Mouse (Mus musculus) forebrain, embryonic 11.5 days (tissue): ENCODE data around the gene A730071L15Rik. TPM values are rescaled to one million over a fixed set of nuclear protein-coding genes. Genes with fewer than 3 reads are reported as not detected.

Source experiments
- ATAC-seq: fragments of 200-750 bp; cut with Nextera tagmentation; replicated peaks from 2 replicates; pipeline ENCODE4 v1.8.0; 2017; ENCODE audit warnings: moderate TSS enrichment; ENCODE audit not compliant: low FRiP score
- DNase-seq: peaks from one replicate; pipeline ENCODE4 v3.0.0-alpha.2; 2017; ENCODE audit warnings: low spot score
- H3K27ac ChIP-seq: fragments of 300-500 bp; sonication (generic); 2 replicates; pipeline ENCODE4 v1.5.1; 2014; ENCODE audit warnings: low read depth, low read length
- H3K27me3 ChIP-seq: fragments of 300-500 bp; sonication (generic); 2 replicates; pipeline ENCODE4 v1.6.1; 2014; ENCODE audit warnings: mild to moderate bottlenecking, low read length, mixed read lengths; ENCODE audit not compliant: control insufficient read depth, insufficient read depth
- H3K36me3 ChIP-seq: fragments of 300-500 bp; sonication (generic); 2 replicates; pipeline ENCODE4 v1.6.1; 2014; ENCODE audit warnings: mild to moderate bottlenecking, low read length, moderate library complexity, mixed read lengths; ENCODE audit not compliant: control insufficient read depth, insufficient read depth
- H3K4me1 ChIP-seq: fragments of 300-500 bp; sonication (generic); replicated peaks from 2 replicates; pipeline ENCODE4 v1.6.1; 2014; ENCODE audit warnings: low read length, mixed read lengths; ENCODE audit not compliant: control insufficient read depth, insufficient read depth
- H3K4me2 ChIP-seq: fragments of 300-500 bp; sonication (generic); 2 replicates; pipeline ENCODE4 v1.6.1; 2014; ENCODE audit warnings: low read depth, mild to moderate bottlenecking, low read length, moderate library complexity, mixed read lengths; ENCODE audit not compliant: severe bottlenecking
- H3K4me3 ChIP-seq: fragments of 300-500 bp; sonication (generic); 2 replicates; pipeline ENCODE4 v1.5.1; 2014; ENCODE audit warnings: low read depth, low read length
- H3K9ac ChIP-seq: fragments of 300-500 bp; sonication (generic); 2 replicates; pipeline ENCODE4 v1.6.1; 2014; ENCODE audit warnings: low read length
- H3K9me3 ChIP-seq: fragments of 300-500 bp; sonication (generic); 2 replicates; pipeline ENCODE4 v1.6.1; 2016; ENCODE audit warnings: low read length, mixed read lengths; ENCODE audit not compliant: control insufficient read depth
- WGBS: fragments of 180-500 bp; shearing (Covaris S2); extraction: QIAGEN DNeasy Blood & Tissue Kit; methylation state at CpG from one replicate; pipeline ENCODE4 v1.1.7; 2014; 5-methylcytosine and 5-hydroxymethylcytosine counted together
- polyA plus RNA-seq: library from polyadenylated mRNA; unstranded; fragments of >200 nt; fragmentation: Nextera tagmentation; extraction: Ambion mirVana; gene quantifications from 2 replicates; pipeline ENCODE4 v1.2.1, GENCODE M21; 2014

A730071L15Rik gene
- 0.55 and 0.72 TPM in 2 replicates for polyA plus RNA-seq

DNA sequence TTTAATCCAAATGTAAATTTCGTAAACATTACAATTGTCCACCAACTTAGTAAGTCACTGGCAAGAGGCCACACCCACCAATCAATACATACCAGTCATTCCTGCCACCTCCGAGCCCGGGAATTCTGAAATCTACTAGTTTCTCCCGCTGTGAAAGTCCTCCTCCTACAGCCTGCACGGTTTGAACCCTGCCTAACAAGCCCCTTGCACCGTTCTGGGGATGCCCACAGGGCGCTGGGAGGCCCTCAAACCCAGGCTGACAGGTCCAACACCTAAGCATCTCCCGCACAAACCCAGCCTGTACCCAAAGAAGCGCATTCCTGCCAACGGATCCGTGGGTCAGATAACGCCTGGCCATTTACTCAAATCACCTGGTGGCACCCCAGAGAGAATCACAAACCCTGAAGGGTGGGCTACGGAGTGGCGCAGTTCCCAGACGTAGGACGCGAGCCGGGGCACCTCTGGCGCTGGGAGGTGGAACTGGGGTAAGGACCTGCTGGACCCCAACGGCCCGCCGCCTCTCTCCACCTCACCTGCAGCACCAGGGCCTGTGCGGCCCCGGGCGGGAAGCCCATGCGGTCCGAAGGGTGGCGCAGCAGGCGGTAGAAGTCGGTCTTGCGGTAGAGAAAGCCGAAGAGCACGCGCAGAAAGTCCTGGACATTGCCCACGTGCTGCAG is at the start of gene A730071L15Rik:
Gene A730071L15Rik, plus strand, starts transcription at position 620 of the 677 bp plus-strand sequence.
- Histone ChIP-seq H3K9me3 (no peaks in the 10 kb centered on the region), H3K4me1 (peaks cover 2% of the 10 kb centered on the region; the same call in 1 of the 2 replicates), H3K9ac (peak within 1 kb of the TSS; percentile 92), H3K27me3 (no peaks in the 10 kb centered on the region), H3K36me3 (no peaks in the 10 kb centered on the region), H3K4me3 (peak within 1 kb of the TSS; percentile 98), H3K4me2 (peak within 1 kb of the TSS; percentile 74), H3K27ac (peak within 1 kb of the TSS; percentile 77)
- DNase-seq (no peak), ATAC-seq (peak; percentile 77)
- WGBS = 1% methylated on average over 35 of the region's 35 CpGs

- Histone ChIP-seq H3K4me2 (no peak overlapping the region), H3K27ac (no peak overlapping the region), H3K27me3 (no peaks in the 10 kb centered on the region), H3K9ac (no peak overlapping the region), H3K9me3 (no peaks in the 10 kb centered on the region), H3K4me1 (no peaks in the 10 kb centered on the region), H3K4me3 (no peak overlapping the region), H3K36me3 (peaks cover 7% of the 10 kb centered on the region)
- ATAC-seq (no peak), DNase-seq (no peak)
- 85% methylated on average over 4 of the region's 4 CpGs for WGBS
Observed at GRCm38 (mm10) chr11:6152864-6153263, 47.0 kb upstream of the A730071L15Rik start.

DNA sequence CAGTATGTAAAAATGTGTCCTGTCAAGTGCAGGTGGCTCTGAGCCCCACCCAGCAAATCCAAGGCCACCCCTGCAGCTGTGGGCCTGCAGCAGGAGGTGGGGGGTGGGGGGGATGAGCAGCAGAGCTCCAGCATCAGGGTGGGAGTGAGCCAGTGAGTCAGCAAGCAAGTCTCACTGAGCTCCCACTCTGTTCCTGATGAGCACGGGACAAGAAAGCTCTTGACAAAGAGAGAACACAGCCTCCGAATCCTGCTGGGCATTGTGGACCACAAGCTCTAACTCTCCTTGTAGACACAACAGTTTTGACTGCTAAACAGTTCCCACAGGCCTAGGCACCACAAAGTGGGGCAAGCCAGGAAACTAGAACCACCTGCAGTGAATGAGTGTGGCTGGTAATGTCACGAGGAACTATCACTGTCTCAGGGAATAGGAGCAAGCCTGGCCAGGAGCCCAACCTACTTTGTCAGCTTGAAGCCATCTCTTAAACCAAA is 45.6 kb upstream of the A730071L15Rik start:
- DNase-seq = no peak
- WGBS = 69% methylated on average over 3 of the region's 3 CpGs
- H3K27ac ChIP-seq = no peak overlapping the region

DNA sequence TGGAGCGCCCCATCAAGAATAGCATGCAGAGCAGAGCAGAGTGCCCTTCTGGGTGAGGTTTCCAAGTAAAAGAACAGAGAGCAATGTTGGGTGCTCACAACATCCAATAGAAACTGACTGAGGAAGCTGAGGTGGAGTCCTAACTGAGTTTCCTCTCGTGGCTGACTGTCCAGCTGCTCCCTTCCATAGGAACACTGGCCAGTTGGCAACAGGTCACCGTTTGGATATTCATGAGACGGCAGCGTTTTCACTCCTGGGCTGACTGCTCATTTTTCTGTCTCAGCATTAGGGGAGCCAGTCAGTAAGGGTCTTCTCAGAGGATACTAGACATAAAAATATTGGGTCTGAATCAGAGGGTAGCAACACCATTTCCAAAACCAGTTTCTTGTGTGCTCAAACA is 43.2 kb upstream of the A730071L15Rik start:
- H3K27ac ChIP-seq = no peak overlapping the region
- no peaks in the 10 kb centered on the region for H3K36me3 ChIP-seq
- 86% methylated on average over 5 of the region's 5 CpGs for WGBS
- ATAC-seq (no peak), DNase-seq (no peak)
- no peak overlapping the region for H3K9ac ChIP-seq
- H3K27me3 ChIP-seq = no peaks in the 10 kb centered on the region
- H3K9me3 ChIP-seq = no peaks in the 10 kb centered on the region
- no peak overlapping the region for H3K4me3 ChIP-seq
- H3K4me2 ChIP-seq = no peak overlapping the region
- no peaks in the 10 kb centered on the region for H3K4me1 ChIP-seq

More for the DNA sequence above, 45.6 kb upstream of the A730071L15Rik start:
- Histone ChIP-seq H3K36me3 (no peaks in the 10 kb centered on the region; the same call in 1 of the 2 replicates), H3K9ac (no peak overlapping the region), H3K4me3 (no peak overlapping the region), H3K4me1 (no peaks in the 10 kb centered on the region), H3K9me3 (no peaks in the 10 kb centered on the region), H3K27me3 (no peaks in the 10 kb centered on the region), H3K4me2 (no peak overlapping the region)
- no peak for ATAC-seq

DNA sequence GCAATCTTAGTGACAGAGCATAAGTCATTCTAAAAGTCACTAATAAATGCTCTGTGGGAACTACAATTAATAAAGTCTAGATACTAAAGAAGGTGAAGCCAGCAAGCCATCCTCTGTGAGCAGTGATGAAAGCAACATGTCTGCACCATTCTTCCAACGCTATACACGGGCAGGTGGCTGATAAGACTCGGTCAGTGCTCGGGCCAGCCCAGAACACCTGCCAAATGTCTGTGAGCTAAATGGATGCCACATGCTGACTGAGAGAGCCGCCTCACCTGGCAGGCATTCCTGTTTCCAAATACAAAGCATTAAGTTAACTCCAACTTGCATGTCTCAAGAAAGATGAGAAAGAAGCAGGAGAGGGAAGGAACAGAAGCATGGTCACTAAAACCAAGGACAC is 42.7 kb upstream of the A730071L15Rik start:
- Histone ChIP-seq H3K4me3 (no peak overlapping the region), H3K4me1 (no peaks in the 10 kb centered on the region), H3K36me3 (no peaks in the 10 kb centered on the region), H3K27me3 (no peaks in the 10 kb centered on the region), H3K9ac (no peak overlapping the region), H3K27ac (no peak overlapping the region), H3K9me3 (no peaks in the 10 kb centered on the region), H3K4me2 (no peak overlapping the region)
- ATAC-seq = no peak
- no peak for DNase-seq
- 93% methylated on average over 5 of the region's 5 CpGs for WGBS

- no peaks in the 10 kb centered on the region for H3K36me3 ChIP-seq
- H3K9me3 ChIP-seq = no peaks in the 10 kb centered on the region
- DNase-seq (no peak), ATAC-seq (no peak)
- no peak overlapping the region for H3K9ac ChIP-seq
- H3K27ac ChIP-seq = no peak overlapping the region
- H3K27me3 ChIP-seq = no peaks in the 10 kb centered on the region
- H3K4me1 ChIP-seq = no peaks in the 10 kb centered on the region
- H3K4me3 ChIP-seq = no peak overlapping the region
- 96% methylated on average over 1 of the region's 1 CpGs for WGBS
- H3K4me2 ChIP-seq = no peak overlapping the region
Observed at GRCm38 (mm10) chr11:6158515-6158914, 41.3 kb upstream of the A730071L15Rik start.

- H3K36me3 ChIP-seq = no peaks in the 10 kb centered on the region
- no peak overlapping the region for H3K9ac ChIP-seq
- H3K4me1 ChIP-seq = no peaks in the 10 kb centered on the region
- no peak overlapping the region for H3K27ac ChIP-seq
- DNase-seq (no peak), ATAC-seq (no peak)
- H3K4me3 ChIP-seq = no peak overlapping the region
- no peaks in the 10 kb centered on the region for H3K27me3 ChIP-seq
- H3K4me2 ChIP-seq = no peak overlapping the region
- 87% methylated on average over 4 of the region's 4 CpGs for WGBS
- no peaks in the 10 kb centered on the region for H3K9me3 ChIP-seq
Observed at GRCm38 (mm10) chr11:6159704-6160275, 40.0 kb upstream of the A730071L15Rik start.

DNA sequence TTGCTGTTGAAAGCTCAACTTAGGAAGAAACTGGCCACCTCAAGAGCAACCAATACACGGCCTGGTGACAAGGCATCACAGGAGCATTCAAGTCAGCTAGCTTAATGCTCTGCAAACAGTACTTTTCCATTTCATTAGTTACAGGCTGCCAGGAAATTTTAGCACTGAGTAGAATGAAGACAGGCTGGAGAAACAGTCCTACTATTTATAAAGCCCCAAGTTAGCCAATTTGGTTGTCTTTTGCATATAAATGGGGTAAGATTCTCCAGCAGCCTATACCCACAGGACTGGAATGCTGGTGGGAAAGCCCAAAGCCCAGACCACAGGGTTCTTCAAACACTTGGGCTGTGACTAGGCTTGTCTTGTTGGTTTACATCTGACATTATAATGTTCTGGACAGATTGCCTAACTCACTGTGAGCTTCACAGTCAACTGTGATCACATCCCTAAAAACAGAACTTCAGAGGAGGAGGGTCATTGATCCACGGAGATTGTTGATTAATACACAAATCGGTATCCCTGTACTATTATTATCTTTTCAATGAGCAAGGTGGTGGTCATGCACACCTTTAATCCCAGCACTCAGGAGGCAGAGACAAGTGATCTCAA is 39.1 kb upstream of the A730071L15Rik start:
- H3K4me3 ChIP-seq = no peak overlapping the region
- no peak overlapping the region for H3K4me2 ChIP-seq
- DNase-seq (no peak), ATAC-seq (no peak)
- no peaks in the 10 kb centered on the region for H3K9me3 ChIP-seq
- H3K27ac ChIP-seq = no peak overlapping the region
- 88% methylated on average over 3 of the region's 3 CpGs for WGBS
- no peaks in the 10 kb centered on the region for H3K4me1 ChIP-seq
- H3K9ac ChIP-seq = no peak overlapping the region
- H3K27me3 ChIP-seq = no peaks in the 10 kb centered on the region
- no peaks in the 10 kb centered on the region for H3K36me3 ChIP-seq
